Mouse (Mus musculus): ENCODE data around the gene Nes.

Nes gene

GRCm38 (mm10) chr3:87951946-87952345 lies 18.9 kb upstream of the Nes start:
- no peak for DNase-seq

- peak in 1 of 2 experiments; percentile 15 for DNase-seq
Measured at GRCm38 (mm10) chr3:87952440-87952839, 18.4 kb upstream of the Nes start.

GRCm38 (mm10) chr3:87958056-87958455 lies 12.8 kb upstream of the Nes start:
- DNase-seq = no peak

GRCm38 (mm10) chr3:87958476-87958875 lies 12.4 kb upstream of the Nes start:
- DNase-seq = peak in 1 of 2 experiments; percentile 24

- no peak for DNase-seq
Measured at GRCm38 (mm10) chr3:87958967-87959366, 11.9 kb upstream of the Nes start.

- DNase-seq = no peak
Measured at GRCm38 (mm10) chr3:87959371-87959770, 11.5 kb upstream of the Nes start.

- no peak for DNase-seq
Measured at GRCm38 (mm10) chr3:87960191-87960585, 10.7 kb upstream of the Nes start.

- peak; percentile 92 to 94 for DNase-seq
Measured at GRCm38 (mm10) chr3:87960586-87961191, 10.2 kb upstream of the Nes start.

GRCm38 (mm10) chr3:87970184-87970938 lies 517 bp upstream of the Nes start:
- DNase-seq = peak; percentile 47 to 78

- DNase-seq = peak in 1 of 2 experiments; percentile 25
Measured at GRCm38 (mm10) chr3:87971489-87972202, 768 bp downstream of the Nes start.

GRCm38 (mm10) chr3:87972203-87972664 lies 1.4 kb downstream of the Nes start:
- no peak for DNase-seq

- DNase-seq = no peak
Measured at GRCm38 (mm10) chr3:87972776-87973175, 1.9 kb downstream of the Nes start.

GRCm38 (mm10) chr3:87973593-87974380 lies 2.9 kb downstream of the Nes start:
- DNase-seq = no peak

- DNase-seq = no peak
Measured at GRCm38 (mm10) chr3:87974381-87974987, 3.6 kb downstream of the Nes start.

GRCm38 (mm10) chr3:87979493-87979892 lies 8.6 kb downstream of the Nes start:
- no peak for DNase-seq

GRCm38 (mm10) chr3:87980085-87980484 lies 9.2 kb downstream of the Nes start:
- DNase-seq = no peak

- DNase-seq = no peak
Measured at GRCm38 (mm10) chr3:87980728-87981127, 9.8 kb downstream of the Nes start.

- DNase-seq = no peak
Measured at GRCm38 (mm10) chr3:87981214-87981760, 10.4 kb downstream of the Nes start.

- peak; percentile 72 to 88 for DNase-seq
Measured at GRCm38 (mm10) chr3:87981894-87982835, 11.3 kb downstream of the Nes start.

GRCm38 (mm10) chr3:87982836-87983601 lies 12.1 kb downstream of the Nes start:
- peak; percentile 71 to 81 for DNase-seq
